Mouse (Mus musculus): Measurements from ENCODE around the gene Rcc1l.

DNA sequence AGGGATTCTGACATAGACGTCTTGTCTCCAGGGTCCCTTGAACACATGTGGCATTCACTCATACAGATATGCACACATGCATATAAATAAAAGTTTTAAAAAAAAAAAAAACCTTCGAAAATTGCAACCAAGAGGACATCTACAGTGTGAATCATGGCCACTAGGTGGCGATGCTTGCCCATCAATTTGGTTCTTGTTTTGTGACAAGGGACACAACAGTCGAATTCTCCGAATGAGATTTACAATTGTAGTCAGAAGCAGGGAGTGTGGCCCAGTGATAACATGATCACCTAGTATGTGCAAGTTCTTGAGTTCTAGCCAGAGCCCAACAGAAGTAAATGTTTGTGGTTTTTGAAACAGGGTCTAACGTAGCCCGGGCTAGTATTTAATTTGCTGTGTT lies 3.3 kb upstream of the Rcc1l start:
- TF ChIP-seq CTCF (IDR thresholded peaks at IDR 0.05) (peak; percentile 89), EP300 (IDR thresholded peaks at IDR 0.05) (no peak)
